19 mouse cellular contexts compared by ENCODE assay signal in the genomic region with DNA sequence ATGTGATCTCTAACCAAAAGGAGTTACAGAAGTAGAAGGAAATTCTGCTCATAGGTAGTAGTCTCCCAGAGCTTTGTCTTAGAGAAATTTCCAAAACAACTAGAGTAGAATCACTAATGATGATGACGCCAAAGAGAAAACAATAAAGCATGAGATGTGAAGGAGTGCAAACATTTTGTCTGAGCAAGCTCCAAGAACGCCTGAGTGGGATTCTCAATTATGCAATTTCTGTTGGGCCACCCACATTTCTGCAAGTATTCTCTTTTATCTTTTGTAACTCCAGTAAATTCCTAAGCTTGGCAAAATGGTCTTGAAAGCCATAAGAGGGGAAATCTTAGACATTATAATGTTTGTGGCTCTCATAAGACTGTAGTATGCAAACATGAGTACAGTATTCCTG.
"Had no signal": no experiment of that assay in that cellular context is flagged by ENCODE, and none has a peak within 500 bp of the region (broad histone marks: within the 10 kb centered on the region; RNA-seq: fewer than 3 reads in every experiment).

No protein-coding gene starts in this region.

- H3K4me1 ChIP-seq: lung, embryonic 15.5 days; midbrain, embryonic 10.5 days; midbrain, embryonic 12.5 days; neural tube, embryonic 13.5 days; neural tube, embryonic 15.5 days had no signal

- H3K27ac ChIP-seq: liver, embryonic 14.5 days; lung, embryonic 15.5 days; midbrain, embryonic 10.5 days; midbrain, embryonic 12.5 days; neural tube, embryonic 13.5 days; neural tube, embryonic 15.5 days had no signal

- DNase-seq: lung, adult 18-20 months; lung, postnatal 14 days; lung, postnatal 4 days; midbrain, embryonic 14.5 days; retina, postnatal 1 day; right cerebral cortex, postnatal 14 days; spleen, adult 18-20 months; thymus, adult 2 months; thymus, postnatal 25 days; thymus, postnatal 4 days had no signal

- H3K36me3 ChIP-seq: lung, embryonic 15.5 days; midbrain, embryonic 10.5 days; midbrain, embryonic 12.5 days; neural tube, embryonic 13.5 days; neural tube, embryonic 15.5 days had no signal

- H3K27me3 ChIP-seq: lung, embryonic 15.5 days; midbrain, embryonic 12.5 days; neural tube, embryonic 13.5 days; neural tube, embryonic 15.5 days had no signal

- ATAC-seq: lung, postnatal 0 days; midbrain, embryonic 16.5 days had no signal

- H3K9ac ChIP-seq: liver, embryonic 14.5 days; lung, embryonic 15.5 days; midbrain, embryonic 12.5 days; neural tube, embryonic 13.5 days; neural tube, embryonic 15.5 days had no signal

- H3K4me3 ChIP-seq: lung, embryonic 15.5 days; midbrain, embryonic 10.5 days; midbrain, embryonic 12.5 days; myocyte; neural tube, embryonic 13.5 days; neural tube, embryonic 15.5 days had no signal

- H3K9me3 ChIP-seq: lung, embryonic 15.5 days; midbrain, embryonic 10.5 days; midbrain, embryonic 12.5 days; neural tube, embryonic 13.5 days; neural tube, embryonic 15.5 days had no signal

- H3K4me2 ChIP-seq: lung, embryonic 15.5 days; midbrain, embryonic 12.5 days; neural tube, embryonic 13.5 days; neural tube, embryonic 15.5 days had no signal
